Mouse (Mus musculus) myocyte (in vitro differentiated cells): ENCODE measurements around the gene Gata1. TPM values are rescaled to one million over a fixed set of nuclear protein-coding genes. Genes with fewer than 3 reads are reported as not detected.

ENCODE experiments used
- H3K27me3 ChIP-seq: one replicate; pipeline ENCODE4 v1.6.1; 2011; ENCODE audit not compliant: control insufficient read depth, insufficient read depth, insufficient read length
- H3K36me3 ChIP-seq: one replicate; pipeline ENCODE4 v1.6.1; 2011; ENCODE audit not compliant: control insufficient read depth, insufficient read depth
- H3K4me2 ChIP-seq: one replicate; pipeline ENCODE4 v1.6.1; 2011; ENCODE audit warnings: low read depth, control low read depth
- H3K4me3 ChIP-seq: one replicate; pipeline ENCODE4 v1.5.1; 2011; ENCODE audit warnings: mild to moderate bottlenecking, control low read depth, moderate library complexity
- H3K79me2 ChIP-seq: one replicate; pipeline ENCODE4 v1.6.1; 2011; ENCODE audit not compliant: control insufficient read depth, insufficient read depth
- H3ac ChIP-seq: one replicate; pipeline ENCODE4 v1.6.1; 2011; ENCODE audit not compliant: control insufficient read depth, insufficient read length
- CEBPB ChIP-seq: IDR thresholded peaks from 2 replicates; pipeline ENCODE4 v1.6.1; 2011; ENCODE audit warnings: mild to moderate bottlenecking, moderate library complexity; ENCODE audit not compliant: poor library complexity, insufficient read depth, severe bottlenecking
- E2F4 ChIP-seq: IDR thresholded peaks from one replicate; pipeline ENCODE4 v1.6.1; 2011; ENCODE audit warnings: mild to moderate bottlenecking, control low read depth, moderate library complexity; ENCODE audit not compliant: insufficient read depth
- MAX ChIP-seq: IDR thresholded peaks from one replicate; pipeline ENCODE4 v1.6.1; 2011; ENCODE audit warnings: low read depth, mild to moderate bottlenecking, control low read depth
- MYOD1 ChIP-seq, 3 experiments: IDR thresholded peaks; one replicate each; pipeline ENCODE4 v1.6.1; 2011; ENCODE audit warnings: control low read depth in 2 of 3, low read depth in 2 of 3, mild to moderate bottlenecking in 2 of 3, moderate library complexity in 1 of 3; ENCODE audit not compliant: insufficient read length in 2 of 3, control insufficient read depth in 1 of 3
- MYOG ChIP-seq, 3 experiments: IDR thresholded peaks; one replicate each; pipeline ENCODE4 v1.6.1; 2011; ENCODE audit warnings: control low read depth in 2 of 3, low read depth in 2 of 3, mild to moderate bottlenecking in 2 of 3; ENCODE audit not compliant: insufficient read length in 2 of 3, control insufficient read depth in 1 of 3, insufficient read depth in 1 of 3
- POLR2A ChIP-seq: IDR thresholded peaks from one replicate; pipeline ENCODE4 v1.6.1; 2011; ENCODE audit warnings: low read depth, mild to moderate bottlenecking, control low read depth, moderate library complexity; ENCODE audit not compliant: insufficient read length
- POLR2AphosphoS2 ChIP-seq: IDR thresholded peaks from one replicate; pipeline ENCODE4 v1.6.1; 2011; ENCODE audit warnings: low read depth, control low read depth; ENCODE audit not compliant: insufficient read length
- REST ChIP-seq: IDR thresholded peaks from one replicate; pipeline ENCODE4 v1.6.1; 2011; ENCODE audit warnings: mild to moderate bottlenecking, control low read depth, moderate library complexity; ENCODE audit not compliant: insufficient read depth, insufficient read length
- SRF ChIP-seq: IDR thresholded peaks from one replicate; pipeline ENCODE4 v1.6.1; 2011; ENCODE audit warnings: low read depth; ENCODE audit not compliant: control insufficient read depth, insufficient read length
- TCF12 ChIP-seq: IDR thresholded peaks from one replicate; pipeline ENCODE4 v1.6.1; 2011; ENCODE audit warnings: mild to moderate bottlenecking, control low read depth; ENCODE audit not compliant: poor library complexity, insufficient read depth, severe bottlenecking
- TCF3 ChIP-seq: IDR thresholded peaks from one replicate; pipeline ENCODE4 v1.6.1; 2011; ENCODE audit warnings: low read depth, control low read depth; ENCODE audit not compliant: insufficient read length
- USF1 ChIP-seq: IDR thresholded peaks from one replicate; pipeline ENCODE4 v1.6.1; 2011; ENCODE audit warnings: low read depth, mild to moderate bottlenecking, control low read depth, moderate library complexity
- polyA plus RNA-seq: library from polyadenylated mRNA; unstranded; fragments of >200 nt; fragmentation: generic; extraction: Trizol; gene quantifications from one replicate; pipeline ENCODE4 v1.2.1, GENCODE M21; 2012; ENCODE audit warnings: missing spikeins

The Gata1 gene
- polyA plus RNA-seq, 1 experiment = not detected

GRCm38 (mm10) chrX:7968226-7968625, 9.6 kb downstream of the Gata1 start:
- no peak overlapping the region for H3K4me3 ChIP-seq
- H3K79me2 ChIP-seq = no peaks in the 10 kb centered on the region
- TF ChIP-seq USF1 = no peak
- no peak for TF ChIP-seq CEBPB
- no peak for TF ChIP-seq POLR2A
- TF ChIP-seq POLR2AphosphoS2 = no peak
- TF ChIP-seq MYOG (IDR thresholded peaks at IDR 0.05; ENCODE audit: control insufficient read depth in 1 of 3, insufficient read depth in 1 of 3, insufficient read length in 2 of 3, low read depth in 2 of 3) = no peak
- no peak for TF ChIP-seq TCF3
- no peak for TF ChIP-seq REST
- no peak for TF ChIP-seq MYOD1 (IDR thresholded peaks at IDR 0.05; ENCODE audit: control insufficient read depth in 1 of 3, insufficient read length in 2 of 3, low read depth in 2 of 3)
- no peak overlapping the region for H3K4me2 ChIP-seq
- no peaks in the 10 kb centered on the region for H3K36me3 ChIP-seq
- no peak overlapping the region for H3ac ChIP-seq
- H3K27me3 ChIP-seq = no peaks in the 10 kb centered on the region

GRCm38 (mm10) chrX:7967596-7968201, 10.2 kb downstream of the Gata1 start:
- Histone ChIP-seq H3K36me3 (no peaks in the 10 kb centered on the region), H3K4me3 (no peak overlapping the region), H3ac (no peak overlapping the region), H3K79me2 (no peaks in the 10 kb centered on the region), H3K4me2 (no peak overlapping the region), H3K27me3 (no peaks in the 10 kb centered on the region)
- no peak for TF ChIP-seq MYOG (IDR thresholded peaks at IDR 0.05; ENCODE audit: control insufficient read depth in 1 of 3, insufficient read depth in 1 of 3, insufficient read length in 2 of 3, low read depth in 2 of 3)

- H3K79me2 ChIP-seq = no peaks in the 10 kb centered on the region
- no peak overlapping the region for H3K4me3 ChIP-seq
- H3ac ChIP-seq = no peak overlapping the region
- no peaks in the 10 kb centered on the region for H3K27me3 ChIP-seq
- H3K4me2 ChIP-seq = no peak overlapping the region
- H3K36me3 ChIP-seq = no peaks in the 10 kb centered on the region
- TF ChIP-seq MYOD1 (IDR thresholded peaks at IDR 0.05; ENCODE audit: control insufficient read depth in 1 of 3, insufficient read length in 2 of 3, low read depth in 2 of 3) (no peak), REST (no peak), TCF3 (no peak), MYOG (IDR thresholded peaks at IDR 0.05; ENCODE audit: control insufficient read depth in 1 of 3, insufficient read depth in 1 of 3, insufficient read length in 2 of 3, low read depth in 2 of 3) (no peak), MAX (no peak), POLR2AphosphoS2 (no peak), POLR2A (no peak), CEBPB (no peak), TCF12 (no peak), E2F4 (no peak), SRF (no peak), USF1 (no peak)
These were observed 11.7 kb downstream of the Gata1 start for GRCm38 (mm10) chrX:7966161-7966560.

GRCm38 (mm10) chrX:7963829-7964626, 13.8 kb downstream of the Gata1 start:
- H3K27me3 ChIP-seq = no peaks in the 10 kb centered on the region
- no peak overlapping the region for H3K4me3 ChIP-seq
- no peaks in the 10 kb centered on the region for H3K36me3 ChIP-seq
- H3K4me2 ChIP-seq = no peak overlapping the region
- no peak overlapping the region for H3ac ChIP-seq
- TF ChIP-seq TCF3 = no peak
- no peak for TF ChIP-seq CEBPB
- TF ChIP-seq MYOG (IDR thresholded peaks at IDR 0.05; ENCODE audit: control insufficient read depth in 1 of 3, insufficient read depth in 1 of 3, insufficient read length in 2 of 3, low read depth in 2 of 3) = no peak
- TF ChIP-seq REST = no peak
- TF ChIP-seq MYOD1 (IDR thresholded peaks at IDR 0.05; ENCODE audit: control insufficient read depth in 1 of 3, insufficient read length in 2 of 3, low read depth in 2 of 3) = no peak
- TF ChIP-seq POLR2A = no peak
- no peak for TF ChIP-seq MAX
- H3K79me2 ChIP-seq = no peaks in the 10 kb centered on the region

- TF ChIP-seq TCF12 (no peak), POLR2AphosphoS2 (no peak), POLR2A (no peak), REST (no peak)
- no peaks in the 10 kb centered on the region for H3K36me3 ChIP-seq
- H3K79me2 ChIP-seq = no peaks in the 10 kb centered on the region
- no peak overlapping the region for H3K4me3 ChIP-seq
- no peak overlapping the region for H3ac ChIP-seq
- no peak overlapping the region for H3K4me2 ChIP-seq
- H3K27me3 ChIP-seq = no peaks in the 10 kb centered on the region
These were observed 19.0 kb downstream of the Gata1 start for GRCm38 (mm10) chrX:7958868-7959267.
